Mouse (Mus musculus) stomach, embryonic 14.5 days (tissue): ENCODE data around the gene Gm11172. TPM values are rescaled to one million over a fixed set of nuclear protein-coding genes. Genes with fewer than 3 reads are reported as not detected.

Experiments
- ATAC-seq: fragments of 200-750 bp; cut with Nextera tagmentation; 2 replicates; pipeline ENCODE4 v1.8.0; 2017; ENCODE audit warnings: low read depth, moderate TSS enrichment; ENCODE audit not compliant: insufficient number of reproducible peaks, insufficient read depth, low FRiP score
- H3K27ac ChIP-seq: fragments of 300-500 bp; sonication (generic); 2 replicates; pipeline ENCODE4 v1.5.1; 2014; ENCODE audit warnings: mild to moderate bottlenecking, low read length, moderate library complexity, mixed read lengths
- H3K27me3 ChIP-seq: fragments of 300-500 bp; sonication (generic); 2 replicates; pipeline ENCODE4 v1.6.1; 2014; ENCODE audit warnings: low read length, control low read depth, mixed read lengths; ENCODE audit not compliant: control insufficient read depth, insufficient read depth
- H3K36me3 ChIP-seq: fragments of 300-500 bp; sonication (generic); 2 replicates; pipeline ENCODE4 v1.6.1; 2014; ENCODE audit warnings: mild to moderate bottlenecking, control low read depth, low read length, moderate library complexity, mixed read lengths; ENCODE audit not compliant: control insufficient read depth, insufficient read depth
- H3K4me1 ChIP-seq: fragments of 300-500 bp; sonication (generic); 2 replicates; pipeline ENCODE4 v1.6.1; 2014; ENCODE audit warnings: low read length, control low read depth, mixed read lengths; ENCODE audit not compliant: control insufficient read depth, insufficient read depth
- H3K4me2 ChIP-seq: fragments of 300-500 bp; sonication (generic); replicated peaks from 2 replicates; pipeline ENCODE4 v1.6.1; 2014; ENCODE audit warnings: low read depth, low read length, control low read depth
- H3K4me3 ChIP-seq: fragments of 300-500 bp; sonication (generic); 2 replicates; pipeline ENCODE4 v1.5.1; 2014; ENCODE audit warnings: low read depth, low read length, control low read depth
- H3K9ac ChIP-seq: fragments of 300-500 bp; sonication (generic); replicated peaks from 2 replicates; pipeline ENCODE4 v1.6.1; 2014; ENCODE audit warnings: low read depth, mild to moderate bottlenecking, control low read depth, low read length, moderate library complexity, mixed read lengths
- H3K9me3 ChIP-seq: fragments of 300-500 bp; sonication (generic); 2 replicates; pipeline ENCODE4 v1.6.1; 2016; ENCODE audit warnings: low read depth, low read length, control low read depth; ENCODE audit not compliant: control insufficient read depth
- WGBS: fragments of 180-500 bp; shearing (Covaris S2); extraction: QIAGEN DNeasy Blood & Tissue Kit; methylation state at CpG from one replicate; pipeline ENCODE4 v1.1.7; 2014; 5-methylcytosine and 5-hydroxymethylcytosine counted together
- polyA plus RNA-seq: library from polyadenylated mRNA; unstranded; fragments of >200 nt; fragmentation: Nextera tagmentation; extraction: Ambion mirVana; gene quantifications from 2 replicates; pipeline ENCODE4 v1.2.1, GENCODE M21; 2014

Gm11172 gene
- not detected in 2 replicates for polyA plus RNA-seq

DNA sequence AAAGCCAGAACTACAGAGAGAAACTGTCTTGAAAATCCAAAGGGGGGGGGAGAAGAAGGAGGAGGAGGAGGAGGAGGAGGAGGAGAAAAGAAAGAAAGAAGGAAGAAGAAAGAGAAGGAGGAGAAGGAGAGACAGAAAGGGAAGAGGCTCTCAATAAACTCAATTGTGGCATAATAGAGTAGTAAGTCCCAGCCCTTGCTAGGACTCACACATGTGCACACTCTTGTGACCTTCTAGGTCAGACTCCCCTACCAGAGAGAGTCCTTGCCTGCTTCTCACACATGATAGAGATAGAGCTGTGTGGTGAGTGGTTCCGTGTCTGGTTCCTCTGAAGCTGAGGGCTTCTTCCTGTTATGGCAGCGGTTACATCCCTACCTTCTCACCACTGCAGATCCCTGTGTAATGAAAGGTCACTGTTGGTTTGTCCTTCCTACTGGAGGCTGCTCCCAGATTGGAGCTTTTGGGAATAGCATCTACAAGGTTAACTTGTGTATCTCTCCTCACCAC lies at the start of gene Gm11172:
Gene Gm11172 (plus strand): TSS at position 51 of the 507 bp plus-strand sequence.
- Histone ChIP-seq H3K27me3 (no peaks in the 10 kb centered on the region), H3K9ac (no peak within 1 kb of the TSS)
- WGBS: 93% methylated on average over 2 of the region's 2 CpGs

DNA sequence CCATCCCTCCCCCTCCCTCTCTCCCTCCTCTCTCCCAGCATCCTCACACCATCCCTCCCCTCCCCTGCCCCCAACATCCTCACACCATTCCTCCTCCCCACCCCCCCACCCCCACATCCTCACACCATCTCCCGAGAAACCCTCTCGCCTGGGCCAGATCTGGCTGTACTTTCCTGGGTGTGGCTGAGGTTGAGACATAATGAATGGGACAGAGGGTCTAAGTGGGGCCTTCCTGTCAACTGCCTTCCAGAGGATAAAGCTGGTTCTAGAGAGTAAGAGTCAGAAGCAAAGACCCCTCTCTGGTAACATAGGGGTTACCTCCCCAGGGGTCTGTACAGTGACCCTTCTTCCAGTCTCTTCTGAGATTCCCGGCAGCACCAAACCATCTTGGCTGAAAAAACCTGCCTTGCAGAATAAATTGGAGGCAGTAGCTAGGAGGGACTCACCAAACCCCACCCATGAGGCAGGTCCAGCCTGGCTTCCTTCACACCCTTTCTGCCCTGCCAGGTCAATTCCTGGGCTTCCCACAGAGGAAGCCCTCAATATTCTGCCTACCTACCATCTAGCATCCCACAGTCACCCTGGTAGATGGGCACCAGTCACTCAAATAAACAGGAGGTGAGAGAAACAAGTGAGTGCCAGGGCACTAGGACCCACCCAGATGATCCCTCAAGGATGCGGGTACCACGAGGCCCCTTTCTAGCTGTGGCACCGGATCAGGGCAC lies 49.0 kb upstream of the Gm11172 start:
- no peak overlapping the region for H3K9ac ChIP-seq
- H3K4me2 ChIP-seq: no peak overlapping the region
- H3K27ac ChIP-seq: no peak overlapping the region
- H3K36me3 ChIP-seq: no peaks in the 10 kb centered on the region
- peaks cover 7% of the 10 kb centered on the region; the same call in 1 of the 2 replicates for H3K4me1 ChIP-seq
- ATAC-seq: no peak
- no peaks in the 10 kb centered on the region for H3K27me3 ChIP-seq
- 44% methylated on average over 6 of the region's 6 CpGs for WGBS
- H3K4me3 ChIP-seq: no peak overlapping the region
- no peaks in the 10 kb centered on the region for H3K9me3 ChIP-seq

More for the DNA sequence above, at the start of gene Gm11172:
- Histone ChIP-seq H3K36me3 (no peaks in the 10 kb centered on the region), H3K9me3 (no peaks in the 10 kb centered on the region), H3K4me1 (no peaks in the 10 kb centered on the region), H3K27ac (no peak within 1 kb of the TSS), H3K4me3 (no peak within 1 kb of the TSS), H3K4me2 (no peak within 1 kb of the TSS)
- no peak for ATAC-seq

DNA sequence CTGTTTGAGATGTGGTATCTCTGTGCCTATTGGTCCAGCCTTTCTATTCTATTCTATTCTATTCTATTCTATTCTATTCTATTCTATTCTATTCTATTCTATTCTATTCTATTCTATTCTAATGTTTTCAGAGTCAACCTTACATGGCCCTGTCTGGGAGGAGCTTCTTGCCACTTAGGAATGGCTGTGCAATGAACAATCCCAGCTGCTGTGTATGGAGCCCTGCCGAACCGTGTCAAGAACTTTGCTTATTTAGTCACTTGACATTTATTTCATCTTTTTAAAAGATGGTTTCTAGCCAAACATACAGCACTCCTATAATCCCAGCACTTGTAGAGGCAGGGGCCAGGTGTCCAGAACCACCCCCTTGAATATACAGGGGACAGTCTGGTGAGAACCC lies 48.4 kb upstream of the Gm11172 start:
- 11% methylated on average over 2 of the region's 2 CpGs for WGBS
- Histone ChIP-seq H3K9ac (no peak overlapping the region), H3K27me3 (no peaks in the 10 kb centered on the region), H3K36me3 (no peaks in the 10 kb centered on the region), H3K4me2 (no peak overlapping the region), H3K9me3 (no peaks in the 10 kb centered on the region), H3K27ac (no peak overlapping the region), H3K4me1 (peaks cover 7% of the 10 kb centered on the region; the same call in 1 of the 2 replicates), H3K4me3 (no peak overlapping the region)
- ATAC-seq: no peak; the same call in 1 of the 2 replicates

DNA sequence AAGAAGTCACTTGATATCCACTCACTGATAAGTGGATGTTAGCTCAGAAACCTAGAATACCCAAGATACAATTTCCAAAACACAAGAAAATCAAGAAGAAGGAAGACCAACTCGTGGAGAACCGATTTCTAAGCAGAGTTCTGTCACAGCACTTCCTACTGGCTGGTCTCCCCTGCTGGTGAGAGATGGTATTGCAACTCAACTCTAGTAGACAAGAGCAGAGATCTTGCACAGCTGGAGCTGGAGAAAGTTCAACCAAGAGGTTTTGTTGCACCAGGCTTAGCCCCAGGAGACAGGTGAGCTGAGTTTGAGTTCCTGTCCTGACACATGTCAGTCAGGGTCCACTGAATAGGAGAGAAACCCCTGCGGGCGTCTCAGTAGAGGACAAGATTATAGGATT lies 45.6 kb upstream of the Gm11172 start:
- WGBS: 53% methylated on average over 4 of the region's 4 CpGs
- Histone ChIP-seq H3K4me3 (no peak overlapping the region), H3K36me3 (no peaks in the 10 kb centered on the region), H3K27me3 (no peaks in the 10 kb centered on the region), H3K4me2 (no peak overlapping the region), H3K27ac (no peak overlapping the region), H3K9me3 (no peaks in the 10 kb centered on the region), H3K9ac (no peak overlapping the region), H3K4me1 (peaks cover 7% of the 10 kb centered on the region; the same call in 1 of the 2 replicates)
- no peak; the same call in 1 of the 2 replicates for ATAC-seq

DNA sequence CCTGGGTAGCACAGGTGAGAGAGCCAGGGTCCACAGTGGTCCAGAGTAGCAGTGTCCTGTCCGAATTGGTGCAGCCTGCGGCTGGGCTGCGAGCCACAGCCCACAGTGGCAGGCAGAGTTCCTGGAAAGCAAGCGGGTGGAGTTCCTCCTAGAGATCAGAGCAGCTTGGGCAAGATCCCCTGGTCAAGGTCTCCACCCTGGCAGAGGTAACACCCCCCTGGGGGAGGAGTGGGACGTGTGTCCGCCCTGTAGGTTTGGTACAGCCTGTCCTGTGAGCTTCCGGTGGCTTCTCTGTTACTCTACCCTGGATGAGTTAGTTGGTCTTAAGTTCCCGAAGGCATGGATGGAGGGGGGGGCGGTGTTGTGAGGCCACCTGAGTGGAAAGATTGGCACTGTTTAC lies 43.9 kb upstream of the Gm11172 start:
- H3K9ac ChIP-seq: no peak overlapping the region
- no peaks in the 10 kb centered on the region for H3K36me3 ChIP-seq
- no peak overlapping the region for H3K27ac ChIP-seq
- no peaks in the 10 kb centered on the region for H3K9me3 ChIP-seq
- H3K27me3 ChIP-seq: no peaks in the 10 kb centered on the region
- 48% methylated on average over 9 of the region's 9 CpGs for WGBS
- ATAC-seq: no peak
- no peak overlapping the region for H3K4me3 ChIP-seq
- no peak overlapping the region for H3K4me2 ChIP-seq
- peaks cover 6% of the 10 kb centered on the region; the same call in 1 of the 2 replicates for H3K4me1 ChIP-seq

DNA sequence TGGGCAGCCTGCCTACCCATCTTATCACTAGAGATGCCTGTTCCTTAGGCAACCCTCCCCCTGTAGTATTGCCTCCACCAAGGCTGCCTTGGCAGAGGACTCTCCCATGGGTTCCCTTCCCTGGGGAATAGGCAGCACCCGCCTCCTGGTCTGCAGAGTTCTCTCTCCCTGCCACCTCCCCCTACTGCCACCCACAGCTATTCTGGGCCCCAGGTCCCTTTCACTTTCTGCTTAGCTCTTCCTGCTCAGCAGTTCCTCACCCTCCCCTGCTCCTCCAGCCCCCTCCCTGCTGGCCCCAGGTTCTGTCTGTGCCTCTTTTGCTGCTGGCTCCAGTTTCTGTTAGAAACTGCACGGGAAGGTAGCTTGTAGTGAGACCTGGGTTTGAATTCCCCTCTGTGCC lies 43.1 kb upstream of the Gm11172 start:
- Histone ChIP-seq H3K9ac (no peak overlapping the region), H3K27me3 (no peaks in the 10 kb centered on the region), H3K9me3 (no peaks in the 10 kb centered on the region), H3K36me3 (no peaks in the 10 kb centered on the region), H3K4me1 (0 out of 2 replicates have a peak, but pooled peaks cover 2% of the 10 kb centered on the region), H3K4me3 (no peak overlapping the region), H3K27ac (no peak overlapping the region), H3K4me2 (no peak overlapping the region)
- WGBS: 45% methylated on average over 2 of the region's 2 CpGs
- no peak for ATAC-seq

DNA sequence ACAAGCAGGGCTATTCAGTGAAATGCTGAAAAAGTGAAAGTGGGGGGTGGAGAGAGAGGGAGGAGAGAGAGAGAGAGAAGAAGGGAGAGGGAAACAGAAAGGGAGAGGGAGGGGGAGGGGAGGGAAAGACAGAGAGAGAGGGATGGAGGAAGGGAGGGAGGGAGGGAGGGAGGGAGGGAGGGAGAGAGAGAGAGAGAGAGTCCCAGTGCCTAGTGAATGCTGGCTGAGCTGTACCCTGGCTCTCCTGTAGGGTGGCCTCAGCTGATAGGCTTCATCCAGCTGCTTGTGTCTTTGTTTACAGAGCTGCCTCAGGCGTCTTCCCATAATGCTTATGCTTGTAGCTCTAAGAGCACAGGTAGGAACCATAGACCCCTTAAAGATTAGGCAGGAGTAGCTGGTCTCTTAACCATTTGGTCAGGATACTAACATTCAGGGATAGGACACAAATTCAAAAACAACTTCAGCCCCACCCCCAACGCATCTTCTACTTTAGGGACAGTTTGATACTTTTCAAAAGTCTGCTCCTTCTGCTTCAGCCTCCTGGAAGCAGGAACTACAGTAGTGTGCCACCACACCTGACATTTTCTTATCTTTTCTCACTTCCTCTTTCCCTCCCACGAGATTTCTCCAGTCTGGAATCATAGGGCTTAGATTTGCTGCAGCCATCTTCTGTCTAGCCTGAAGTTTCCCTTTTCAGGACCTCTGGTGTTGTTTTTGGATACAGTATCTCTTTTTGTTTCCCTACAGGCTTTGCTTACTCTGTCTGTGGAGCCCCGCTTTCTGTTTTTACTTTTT lies 42.0 kb upstream of the Gm11172 start:
- Histone ChIP-seq H3K4me1 (no peaks in the 10 kb centered on the region), H3K9ac (no peak overlapping the region), H3K27ac (no peak overlapping the region; the same call in 1 of the 2 replicates), H3K9me3 (no peaks in the 10 kb centered on the region), H3K4me2 (no peak overlapping the region), H3K4me3 (no peak overlapping the region), H3K27me3 (no peaks in the 10 kb centered on the region), H3K36me3 (no peaks in the 10 kb centered on the region)
- WGBS: 37% methylated on average over 4 of the region's 4 CpGs
- ATAC-seq: peak; percentile 38; the same call in 1 of the 2 replicates

DNA sequence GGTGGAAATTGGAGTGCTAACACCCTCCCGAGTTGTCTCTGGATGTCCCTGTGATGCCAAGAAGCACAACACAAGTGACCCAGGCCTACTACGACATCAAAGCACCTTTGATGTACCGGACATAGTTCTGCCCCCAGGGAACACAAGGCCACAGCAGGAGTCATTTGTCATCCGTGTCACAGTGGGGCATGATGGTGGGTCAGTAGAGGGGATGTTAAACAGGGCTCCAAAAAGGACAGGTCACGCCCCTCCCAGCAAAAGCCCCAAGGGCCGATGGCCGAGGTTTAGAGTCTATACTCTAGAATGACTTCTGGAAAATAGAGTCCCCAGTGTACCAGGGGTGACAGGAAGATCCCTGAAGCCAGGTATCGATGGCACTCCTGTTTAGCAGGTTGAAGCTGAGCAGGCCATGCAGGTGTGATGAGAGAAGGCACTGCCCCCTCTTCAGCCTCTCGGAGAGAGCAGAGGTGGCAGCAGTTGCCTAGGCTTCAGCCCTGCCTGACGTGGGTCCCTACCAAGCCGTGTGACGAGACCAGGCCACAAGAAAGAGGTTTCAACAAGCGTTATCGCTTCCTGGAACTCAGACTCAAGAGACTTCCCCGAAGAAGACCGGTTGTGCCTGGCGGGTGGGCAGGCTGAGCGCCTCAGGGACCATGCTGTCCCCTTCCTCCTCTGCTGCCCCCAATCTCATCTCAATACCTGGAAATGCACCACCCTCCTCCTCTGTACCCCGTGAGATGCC lies 40.8 kb upstream of the Gm11172 start:
- Histone ChIP-seq H3K9ac (no peak overlapping the region), H3K4me3 (no peak overlapping the region), H3K4me2 (no peak overlapping the region), H3K27me3 (no peaks in the 10 kb centered on the region), H3K27ac (no peak overlapping the region), H3K9me3 (no peaks in the 10 kb centered on the region), H3K36me3 (no peaks in the 10 kb centered on the region), H3K4me1 (no peaks in the 10 kb centered on the region)
- no peak for ATAC-seq
- 71% methylated on average over 19 of the region's 19 CpGs for WGBS
